Mouse (Mus musculus) right cerebral cortex, postnatal 10 days (tissue): Measurements from ENCODE around the gene Bend4.

Experiments used
- DNase-seq, 2 experiments: peaks; one replicate each; pipeline ENCODE4 v3.0.0; 2021; ENCODE audit warnings: low spot score in 2 of 2

Gene Bend4

GRCm38 (mm10) chr5:67419407-67419806 is 8.7 kb downstream of the Bend4 start:
- no peak for DNase-seq

GRCm38 (mm10) chr5:67411475-67411874 is 16.6 kb downstream of the Bend4 start:
- no peak for DNase-seq

- DNase-seq, result no peak
Measured at GRCm38 (mm10) chr5:67410426-67410825, 17.7 kb downstream of the Bend4 start.

GRCm38 (mm10) chr5:67408391-67408790 is 19.7 kb downstream of the Bend4 start:
- DNase-seq, result no peak

GRCm38 (mm10) chr5:67404919-67405318 is 23.2 kb downstream of the Bend4 start:
- DNase-seq, result no peak

- no peak for DNase-seq
Measured at GRCm38 (mm10) chr5:67404380-67404779, 23.7 kb downstream of the Bend4 start.

- no peak for DNase-seq
Measured at GRCm38 (mm10) chr5:67401612-67402011, 26.5 kb downstream of the Bend4 start.

GRCm38 (mm10) chr5:67400608-67401480 is 27.3 kb downstream of the Bend4 start:
- DNase-seq, result no peak

- DNase-seq, result no peak
Measured at GRCm38 (mm10) chr5:67399876-67400607, 28.1 kb downstream of the Bend4 start.

- DNase-seq, result no peak
Measured at GRCm38 (mm10) chr5:67397186-67397585, 30.9 kb downstream of the Bend4 start.

GRCm38 (mm10) chr5:67395211-67395851 is 32.8 kb downstream of the Bend4 start:
- no peak for DNase-seq

- no peak for DNase-seq
Measured at GRCm38 (mm10) chr5:67393951-67394350, 34.2 kb downstream of the Bend4 start.

GRCm38 (mm10) chr5:67382556-67382955 is 45.6 kb downstream of the Bend4 start:
- no peak for DNase-seq

GRCm38 (mm10) chr5:67381690-67382089 is 46.4 kb downstream of the Bend4 start:
- DNase-seq, result no peak

- no peak for DNase-seq
Measured at GRCm38 (mm10) chr5:67377044-67377621, 51.0 kb downstream of the Bend4 start.

GRCm38 (mm10) chr5:67362931-67363330 is 65.2 kb downstream of the Bend4 start:
- DNase-seq, result no peak

- DNase-seq, result no peak
Measured at GRCm38 (mm10) chr5:67362316-67362715, 65.8 kb downstream of the Bend4 start.

- peak; percentile 27 to 38 for DNase-seq
Measured at GRCm38 (mm10) chr5:67348949-67349348, 79.2 kb downstream of the Bend4 start.

GRCm38 (mm10) chr5:67347060-67347459 is 81.0 kb downstream of the Bend4 start:
- no peak for DNase-seq
